Mouse (Mus musculus): ENCODE results near the gene Ttc3.

The Ttc3 gene

DNA sequence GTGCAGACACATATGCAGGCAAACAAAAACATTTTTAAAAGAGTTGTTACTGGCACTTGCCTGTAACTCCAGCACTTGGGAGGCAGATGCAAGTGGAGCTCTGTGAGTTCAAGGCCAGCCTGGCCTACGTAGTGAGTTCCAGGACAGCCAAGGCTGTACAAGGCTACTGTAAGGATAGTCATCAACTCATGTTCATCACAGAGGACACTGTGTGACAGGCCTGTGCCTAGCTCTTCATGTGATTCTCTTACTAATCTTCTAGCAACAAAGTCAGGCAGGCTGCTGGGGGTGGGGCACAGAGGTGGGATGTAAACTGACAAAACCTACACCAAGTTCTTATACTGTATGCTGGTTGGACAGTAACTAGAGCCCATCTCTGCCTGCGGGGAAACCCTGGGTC lies 136.7 kb downstream of the Ttc3 start:
- no peak for DNase-seq (ENCODE audit: low read depth, low spot score)

GRCm38 (mm10) chr16:94508769-94509168 lies 138.4 kb downstream of the Ttc3 start:
- DNase-seq (ENCODE audit: low read depth, low spot score): no peak

GRCm38 (mm10) chr16:94509983-94510382 lies 139.6 kb downstream of the Ttc3 start:
- no peak for DNase-seq (ENCODE audit: low read depth, low spot score)

DNA sequence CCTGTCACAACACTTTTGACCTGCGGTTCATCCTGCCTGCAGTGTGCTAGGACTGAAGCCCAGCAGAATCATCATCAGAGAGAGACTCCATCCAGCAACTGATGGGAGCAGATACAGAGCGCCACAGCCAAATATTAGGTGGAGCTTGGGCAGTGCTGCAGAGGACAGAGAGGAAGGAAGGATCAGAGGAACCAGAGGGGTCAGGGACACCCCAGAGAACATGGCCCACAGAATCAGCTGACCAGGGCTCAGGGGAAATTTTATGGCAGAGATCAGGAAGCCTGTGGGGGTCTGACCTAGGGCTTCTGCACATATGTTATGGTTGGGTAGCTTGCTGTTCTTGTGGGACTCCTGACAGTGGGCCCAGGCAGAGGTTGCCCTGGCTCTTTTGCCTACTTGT lies 147.2 kb downstream of the Ttc3 start:
- no peak for DNase-seq (ENCODE audit: low read depth, low spot score)

All from retina, postnatal 7 days (tissue).